Mouse (Mus musculus) C2C12 (cell line): ENCODE measurements at regions not wholly inside any gene's neighbourhood (a gene's known extent, or its start where the extent isn't known, plus 50 kb on each side); places are given as distances from the start of the nearest gene placed in this dataset.

Source experiments
- CEBPB ChIP-seq: IDR thresholded peaks from one replicate; pipeline ENCODE4 v1.6.1; 2011; ENCODE audit warnings: low read depth, mild to moderate bottlenecking, control low read depth, moderate library complexity
- CTCF ChIP-seq: IDR thresholded peaks from one replicate; pipeline ENCODE4 v1.5.1; 2011; ENCODE audit not compliant: control insufficient read depth, insufficient read depth, insufficient read length
- FOSL1 ChIP-seq: IDR thresholded peaks from one replicate; pipeline ENCODE4 v1.8.0; 2011; ENCODE audit warnings: mild to moderate bottlenecking, low read length; ENCODE audit not compliant: poor library complexity, insufficient read depth, severe bottlenecking
- MAX ChIP-seq: IDR thresholded peaks from one replicate; pipeline ENCODE4 v1.6.1; 2011; ENCODE audit warnings: mild to moderate bottlenecking, control low read depth
- MYOD1 ChIP-seq: IDR thresholded peaks from one replicate; pipeline ENCODE4 v1.6.1; 2011; ENCODE audit warnings: low read depth; ENCODE audit not compliant: control insufficient read depth, insufficient read length
- MYOG ChIP-seq: IDR thresholded peaks from one replicate; pipeline ENCODE4 v1.6.1; 2011; ENCODE audit not compliant: control insufficient read depth, insufficient read length; ENCODE audit errors: extremely low read depth
- USF1 ChIP-seq: IDR thresholded peaks from one replicate; pipeline ENCODE4 v1.6.1; 2011; ENCODE audit warnings: low read depth, mild to moderate bottlenecking, control low read depth, moderate library complexity

- no peak for TF ChIP-seq CTCF
- TF ChIP-seq MAX = no peak
- no peak for TF ChIP-seq CEBPB
- no peak for TF ChIP-seq MYOG
- no peak for TF ChIP-seq USF1
- TF ChIP-seq MYOD1 = no peak
- TF ChIP-seq FOSL1 = no peak
Measured at GRCm38 (mm10) chr13:99597891-99598290, 81.6 kb upstream of the Map1b start.
